Mouse (Mus musculus): ENCODE measurements at regions not wholly inside any gene's neighbourhood (a gene's known extent, or its start where the extent isn't known, plus 50 kb on each side); places are given as distances from the start of the nearest gene placed in this dataset.

DNA sequence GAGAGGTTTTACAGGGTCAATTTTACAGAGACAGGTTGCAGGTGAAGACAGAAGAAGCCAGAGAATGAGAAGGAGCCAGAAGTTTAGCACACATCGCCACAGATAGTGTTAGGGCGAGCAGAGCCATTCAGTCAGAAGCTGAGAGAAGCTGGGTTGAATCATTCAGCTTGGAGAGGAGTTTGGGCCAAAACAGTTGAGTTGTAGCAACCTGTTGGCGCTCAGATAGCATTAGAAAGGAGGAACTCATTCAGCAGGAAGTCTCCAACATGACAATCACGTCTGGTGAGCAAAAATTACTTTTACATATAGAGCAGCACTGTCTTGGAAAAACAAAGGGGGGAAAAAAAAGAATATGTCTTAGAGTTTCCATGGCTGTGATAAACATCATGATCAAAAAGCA lies 53.2 kb downstream of the Fam43a start:
- DNase-seq (ENCODE audit: low spot score in 2 of 2): no peak

GRCm38 (mm10) chr16:30653806-30654205 lies 54.3 kb downstream of the Fam43a start:
- DNase-seq (ENCODE audit: low spot score in 2 of 2): peak in 1 of 2 experiments; percentile 32

DNA sequence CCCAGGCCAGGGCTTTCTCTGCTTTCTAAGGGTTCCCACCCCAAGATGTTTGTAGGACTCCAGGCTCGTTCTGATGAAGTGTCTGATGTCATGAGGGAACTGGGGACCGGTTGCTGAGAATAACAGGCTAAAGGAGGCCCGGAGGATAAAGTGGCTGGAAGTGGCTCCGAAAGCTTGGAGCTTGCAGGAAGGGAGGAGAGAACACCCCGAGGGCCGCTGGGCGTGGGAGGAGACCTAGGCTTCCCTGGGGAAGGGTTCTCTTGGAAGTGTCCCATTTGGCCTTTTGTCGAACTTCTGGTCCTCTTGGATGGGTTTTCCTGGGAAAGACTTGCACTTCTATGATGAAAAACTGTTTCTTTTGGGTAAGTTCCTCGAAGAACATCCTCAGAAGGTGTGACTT lies 54.7 kb downstream of the Fam43a start:
- DNase-seq (ENCODE audit: low spot score in 2 of 2): no peak

DNA sequence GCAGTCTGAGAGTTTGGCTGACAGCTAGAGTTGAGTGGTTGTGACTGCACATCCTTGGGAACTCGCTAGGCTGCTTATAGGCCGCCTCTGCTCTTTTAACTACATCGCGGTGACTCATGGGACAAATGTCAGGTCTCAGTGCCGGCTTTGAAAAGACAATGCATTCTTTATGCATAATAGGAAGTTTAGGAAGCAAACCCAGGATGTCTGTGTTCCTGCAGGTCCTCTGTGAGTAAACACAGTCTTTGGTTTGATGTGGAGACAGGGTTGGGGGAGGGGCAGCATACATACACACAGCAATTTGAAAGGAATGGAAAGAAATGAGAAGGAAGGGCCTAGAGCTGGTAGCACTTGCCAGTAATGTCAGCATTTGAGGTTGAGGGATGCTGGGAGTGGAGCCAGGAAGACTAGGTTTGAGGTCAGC lies 56.3 kb downstream of the Fam43a start:
- no peak for DNase-seq (ENCODE audit: low spot score in 2 of 2)

DNA sequence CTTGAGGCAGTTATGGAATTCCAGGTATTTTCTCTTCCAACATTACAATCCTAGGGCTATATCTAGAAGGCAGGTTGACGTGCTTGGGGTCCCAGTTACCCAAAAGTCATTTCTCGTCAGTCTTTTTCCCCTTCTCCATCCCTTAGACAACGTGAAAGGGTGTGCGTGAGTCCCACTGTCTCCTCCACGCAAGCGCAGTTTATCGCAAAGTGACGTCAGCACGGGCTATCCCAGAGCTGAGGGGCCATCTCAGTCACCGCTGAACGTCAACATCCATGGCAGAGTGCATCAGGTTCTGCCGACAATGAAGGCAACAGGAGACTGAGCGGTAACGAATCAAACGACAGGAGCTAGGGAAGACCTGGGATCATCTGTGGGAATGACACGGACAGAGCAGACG lies 57.4 kb downstream of the Fam43a start:
- no peak for DNase-seq (ENCODE audit: low spot score in 2 of 2)

DNA sequence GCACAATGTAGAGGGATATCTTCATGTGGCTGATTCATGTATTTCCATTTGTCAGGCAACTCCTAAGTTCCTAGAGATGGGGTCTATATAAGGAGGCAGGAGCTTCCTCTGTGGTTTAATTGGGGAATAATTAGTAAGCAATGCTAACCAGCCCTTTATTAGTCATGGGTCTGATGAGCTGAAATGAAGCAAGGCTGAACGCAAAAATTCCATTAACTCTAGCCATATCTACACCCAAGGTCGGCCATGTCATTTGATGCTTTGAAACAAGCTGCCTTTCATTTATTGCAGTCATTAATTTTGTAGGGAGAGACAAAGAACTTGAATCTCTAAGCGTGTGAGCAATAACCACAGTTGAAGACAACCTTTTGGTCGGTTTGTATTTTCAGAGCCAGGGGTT lies 59.4 kb downstream of the Fam43a start:
- no peak for DNase-seq (ENCODE audit: low spot score in 2 of 2)

- DNase-seq (ENCODE audit: low spot score in 2 of 2): no peak
Observed at GRCm38 (mm10) chr16:30661086-30661977, 61.8 kb downstream of the Fam43a start.

DNA sequence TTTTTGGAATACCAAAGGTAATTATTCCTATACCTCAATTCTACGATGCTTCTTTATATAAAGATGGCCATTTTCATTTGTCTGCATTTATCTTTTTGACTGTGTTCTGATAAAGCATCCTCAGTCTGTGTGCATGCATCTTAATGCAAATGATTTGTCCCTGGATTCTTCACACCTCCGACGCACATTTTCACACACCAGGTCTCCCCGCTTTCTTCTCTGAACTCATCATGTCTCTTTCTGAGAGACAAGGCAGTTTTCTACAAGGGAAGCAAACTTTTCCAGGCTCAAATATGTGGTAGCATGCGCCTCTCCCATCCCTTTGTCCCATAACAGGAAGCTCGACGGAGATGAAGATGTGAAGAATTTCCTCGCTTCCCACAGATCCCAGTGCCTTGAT lies 63.5 kb downstream of the Fam43a start:
- DNase-seq (ENCODE audit: low spot score in 2 of 2): peak in 1 of 2 experiments; percentile 24

DNA sequence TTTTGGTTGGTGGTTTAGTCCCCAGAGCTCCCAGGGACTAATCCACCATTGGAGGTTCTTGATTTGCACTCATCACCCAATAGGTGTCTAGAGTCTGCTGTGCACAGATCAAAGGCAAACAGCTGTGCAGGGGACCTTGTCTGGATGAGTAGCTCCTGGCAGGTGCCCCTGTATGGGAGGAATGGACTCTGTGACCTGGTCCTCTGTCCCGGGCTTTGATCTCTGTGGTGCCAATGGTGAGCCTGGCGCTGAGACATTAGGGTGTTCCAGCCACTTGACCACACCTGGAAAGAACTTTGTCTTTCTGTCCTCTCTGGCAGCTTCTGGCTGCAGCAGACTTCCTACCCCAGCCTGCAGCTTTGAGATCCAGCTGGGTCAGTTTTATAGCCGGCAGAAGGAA lies 64.4 kb downstream of the Fam43a start:
- DNase-seq (ENCODE audit: low spot score in 2 of 2): no peak

DNA sequence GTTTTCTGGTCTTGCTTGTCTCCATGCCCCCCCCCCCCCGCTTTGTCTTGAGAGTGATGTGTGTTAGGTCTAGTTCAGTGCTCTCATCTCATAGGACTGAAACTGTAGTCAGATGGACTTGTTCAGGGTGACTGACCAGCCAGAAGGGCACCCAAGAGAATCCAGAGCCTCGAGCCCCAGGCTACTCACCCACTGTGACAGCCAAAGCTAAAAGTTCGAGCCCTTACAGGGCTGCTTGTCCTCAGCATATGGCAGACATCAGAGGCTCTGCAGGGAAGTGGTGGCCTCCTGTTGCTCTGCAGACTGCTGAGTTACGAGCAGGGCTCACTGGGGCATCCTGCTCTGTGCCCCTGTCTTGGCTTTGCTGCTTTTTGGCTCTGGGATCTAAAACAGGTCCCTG lies 64.9 kb downstream of the Fam43a start:
- no peak for DNase-seq (ENCODE audit: low spot score in 2 of 2)

- DNase-seq (ENCODE audit: low spot score in 2 of 2): no peak
Observed at GRCm38 (mm10) chr16:30665881-30666280, 66.4 kb downstream of the Fam43a start.

DNA sequence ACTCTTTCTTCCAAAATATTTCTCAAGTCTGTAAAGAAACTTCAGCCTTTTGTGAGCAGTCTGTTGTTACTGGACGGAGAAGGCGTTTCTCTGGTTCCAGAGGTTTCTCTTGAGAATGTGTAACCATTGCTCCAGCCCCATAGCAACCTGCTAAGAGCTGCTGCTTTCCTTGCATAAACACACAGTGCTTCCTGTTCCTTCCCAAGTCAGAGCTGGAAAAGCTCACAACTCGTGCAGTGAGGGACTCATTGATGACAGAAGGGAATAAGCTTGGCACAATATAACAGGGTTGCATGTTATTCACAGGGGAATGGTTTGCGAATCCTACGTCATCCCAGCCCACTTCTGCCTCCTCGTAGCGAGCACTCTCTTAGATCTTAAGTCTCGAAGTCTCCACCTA lies 70.4 kb downstream of the Fam43a start:
- DNase-seq (ENCODE audit: low spot score in 2 of 2): no peak

DNA sequence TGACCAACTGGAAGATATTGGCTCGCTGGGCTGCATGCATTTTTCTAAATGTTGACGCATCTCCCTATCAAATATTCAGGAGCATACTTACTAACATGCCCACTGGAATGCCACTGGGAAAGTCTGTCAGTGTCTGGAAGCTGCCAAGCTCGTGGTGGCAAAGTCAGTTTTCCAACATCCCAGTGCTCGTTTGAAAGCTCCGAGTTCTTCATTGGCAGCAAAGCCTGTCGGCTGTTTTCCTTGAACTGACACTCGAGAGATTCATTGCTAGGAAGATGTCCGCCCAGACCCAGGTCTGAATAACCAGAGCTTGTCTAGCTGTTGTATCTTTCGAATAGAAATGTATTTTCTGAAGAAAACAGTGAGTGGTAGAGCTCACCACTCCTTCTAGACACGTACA lies 72.1 kb downstream of the Fam43a start:
- DNase-seq (ENCODE audit: low spot score in 2 of 2): no peak

DNA sequence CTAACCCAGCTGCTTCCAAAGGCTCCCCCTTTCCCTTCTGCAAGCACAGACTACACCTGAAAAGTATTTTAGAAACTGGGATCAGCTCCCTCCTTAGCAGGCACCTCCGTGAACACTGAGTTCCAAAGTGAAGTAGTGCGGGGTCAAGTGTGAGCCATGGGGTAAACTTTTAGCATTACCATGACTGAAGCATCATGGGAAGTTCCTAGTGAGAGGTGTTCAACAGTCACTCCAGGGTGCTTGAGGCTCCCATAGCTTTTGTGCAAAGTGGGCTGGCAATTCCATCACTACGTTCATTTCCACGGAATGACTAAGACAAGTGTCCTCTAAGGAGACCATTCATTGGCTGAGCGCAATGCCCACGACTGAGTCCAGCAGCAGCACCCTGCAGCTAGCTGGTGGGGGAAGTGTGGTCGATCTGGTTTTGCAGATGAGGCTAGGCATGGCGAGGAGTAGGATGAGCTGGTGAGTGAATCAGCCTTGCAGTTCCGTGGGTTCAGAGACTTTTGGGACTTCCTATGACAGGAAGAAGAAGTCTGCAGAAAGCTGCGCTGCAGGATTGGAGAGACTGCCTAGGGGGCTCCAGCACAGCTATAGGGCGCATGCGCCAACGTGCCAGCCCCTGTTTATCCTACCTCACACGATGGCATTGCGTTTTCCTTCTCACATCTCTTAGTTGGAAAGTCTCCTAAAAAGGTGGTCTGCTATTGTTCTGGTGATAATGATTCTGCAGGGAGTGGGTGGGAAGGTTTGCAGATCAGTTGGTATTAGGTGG lies 73.4 kb downstream of the Fam43a start:
- DNase-seq (ENCODE audit: low spot score in 2 of 2): peak in 1 of 2 experiments; percentile 60

DNA sequence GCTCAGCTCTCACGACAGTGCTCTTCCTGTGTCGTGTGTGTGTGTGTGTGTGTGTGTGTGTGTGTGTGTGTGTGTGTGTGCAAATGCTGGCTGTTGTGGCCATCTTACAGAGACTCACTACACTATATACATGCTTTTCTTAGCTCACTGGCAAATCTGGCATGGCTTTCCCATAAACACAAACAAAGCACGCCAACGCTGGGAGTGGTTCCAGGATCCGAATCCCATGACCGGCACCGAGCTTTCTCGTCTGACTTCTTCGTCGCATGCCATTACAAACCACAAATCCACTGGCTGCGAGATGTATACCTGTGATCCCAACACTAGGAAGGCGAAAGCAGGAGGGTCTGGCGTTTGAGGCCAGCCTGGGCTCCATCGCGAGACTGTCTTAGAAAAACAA lies 74.1 kb downstream of the Fam43a start:
- DNase-seq (ENCODE audit: low spot score in 2 of 2): no peak

- DNase-seq (ENCODE audit: low spot score in 2 of 2): no peak
Observed at GRCm38 (mm10) chr16:30675829-30676228, 76.3 kb downstream of the Fam43a start.

DNA sequence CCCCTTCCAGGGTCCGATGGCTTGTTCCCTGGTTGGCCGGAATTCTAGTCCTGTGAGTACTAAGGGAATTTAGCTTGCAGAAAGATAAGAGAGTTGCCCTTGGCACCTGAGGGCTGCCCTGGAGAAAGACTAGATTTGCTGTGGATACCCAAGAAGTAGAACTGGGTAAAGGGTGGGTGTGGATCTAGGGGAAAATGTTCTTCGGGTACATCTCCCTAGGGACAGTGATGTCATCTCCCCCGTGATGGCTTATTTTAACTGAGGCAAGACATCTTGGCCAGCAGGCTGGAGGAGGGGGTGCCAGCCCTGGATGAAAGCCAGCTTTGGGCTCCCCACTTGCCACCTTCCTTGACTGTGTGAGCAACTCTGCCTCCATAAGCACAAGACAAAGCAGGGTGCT lies 77.5 kb downstream of the Fam43a start:
- no peak for DNase-seq (ENCODE audit: low spot score in 2 of 2)

GRCm38 (mm10) chr16:30677896-30678707 lies 78.6 kb downstream of the Fam43a start:
- no peak for DNase-seq (ENCODE audit: low spot score in 2 of 2)

DNA sequence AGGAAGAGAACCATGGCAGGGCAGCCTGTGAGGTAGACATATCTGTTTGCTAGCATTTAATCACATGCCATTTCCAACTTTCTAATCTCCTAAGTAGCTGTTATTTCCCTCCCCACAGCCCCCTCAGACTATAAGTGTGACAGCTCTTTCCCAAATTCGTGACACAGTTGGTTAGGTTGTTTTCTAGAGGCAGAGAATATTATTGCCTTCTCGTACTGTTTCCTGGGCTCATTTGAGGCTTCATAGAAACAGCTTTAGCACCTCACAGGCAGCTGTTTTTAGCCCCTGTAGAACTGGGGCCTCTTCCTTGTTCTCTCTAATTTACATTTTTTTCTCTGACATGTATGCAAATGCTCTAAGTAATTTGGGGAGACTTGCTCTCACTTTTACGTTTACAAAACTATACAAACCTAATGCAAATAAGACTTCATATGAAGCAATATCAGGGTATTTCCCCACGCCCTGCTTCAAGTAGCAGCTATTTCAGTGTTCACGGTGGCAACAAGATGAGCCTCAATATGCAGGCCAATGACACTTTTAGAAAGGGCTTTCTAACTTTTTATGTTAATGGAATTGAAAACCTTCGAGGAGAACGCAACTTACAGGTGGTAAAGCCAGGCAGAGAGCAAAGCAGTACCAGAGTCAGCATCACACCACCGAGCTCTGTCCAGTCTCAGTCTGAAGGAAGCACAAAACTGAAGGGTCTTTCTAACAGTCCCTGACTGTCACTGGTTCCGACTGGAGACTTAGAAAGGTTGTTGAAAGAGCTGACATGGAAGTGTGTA lies 79.4 kb downstream of the Fam43a start:
- no peak for DNase-seq (ENCODE audit: low spot score in 2 of 2)

DNA sequence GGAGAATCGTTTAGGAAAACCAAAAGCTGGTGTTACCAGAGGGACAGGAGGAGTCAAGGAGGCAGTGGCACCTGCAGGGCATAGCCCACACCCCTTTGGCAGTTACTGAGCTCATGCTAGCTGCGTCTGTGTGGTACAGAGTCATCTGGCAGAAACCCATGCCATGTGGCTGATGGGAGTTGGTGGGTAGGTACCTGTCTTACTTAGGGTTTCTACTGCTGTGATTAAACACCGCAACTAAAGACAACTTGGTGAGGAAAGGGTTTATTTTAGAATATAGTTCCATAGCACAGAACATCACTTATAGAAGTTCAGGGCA lies 79.9 kb downstream of the Fam43a start:
- DNase-seq (ENCODE audit: low spot score in 2 of 2): no peak

- no peak for DNase-seq (ENCODE audit: low spot score in 2 of 2)
Observed at GRCm38 (mm10) chr16:30681421-30681820, 81.9 kb downstream of the Fam43a start.

Data from left cerebral cortex, adult 8-10 months (tissue).